Mouse (Mus musculus): ENCODE measurements around the gene Fam205a4. TPM values are rescaled to one million over a fixed set of nuclear protein-coding genes. Genes with fewer than 3 reads are reported as not detected.
"Not testable (repeated sequence)": the region's sequence is repeated elsewhere in the genome, so short reads cannot be mapped to it uniquely, and the experiment has no call there.

Fam205a4 gene
- polyA plus RNA-seq (2015; fragmentation: Nextera tagmentation; extraction: Ambion mirVana): 0.04 and 0.06 TPM in 2 replicates

DNA sequence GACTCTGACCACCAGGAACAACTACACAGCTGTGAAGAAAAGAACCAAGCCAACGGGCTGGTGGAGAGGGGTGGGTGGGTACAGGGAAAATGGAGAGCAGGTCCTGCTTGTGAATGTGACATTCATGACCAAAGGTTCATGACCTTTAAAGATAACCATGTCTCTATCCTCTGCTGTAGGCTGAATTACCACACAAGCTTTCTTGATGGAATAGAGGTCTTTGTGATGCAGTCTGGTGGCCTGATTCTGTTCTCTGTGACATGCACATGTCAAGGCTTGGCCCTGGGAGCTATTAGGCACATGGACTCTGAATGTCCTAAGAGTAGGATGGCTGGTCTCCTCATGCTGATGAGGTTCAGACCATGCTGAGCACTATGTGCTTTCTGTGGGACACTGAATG lies at the start of gene Fam205a4:
Gene Fam205a4 (plus strand): TSS at position 301 of the 400 bp plus-strand sequence.
- H3K36me3 ChIP-seq (ENCODE audit: insufficient read depth, low read length); H3K4me3 ChIP-seq (ENCODE audit: low read depth, low read length); H3K27me3 ChIP-seq (replicated peaks; ENCODE audit: insufficient read depth, low read length); ATAC-seq; H3K27ac ChIP-seq (ENCODE audit: low read length); H3K4me2 ChIP-seq (replicated peaks; ENCODE audit: low read depth, low read length); H3K9ac ChIP-seq (replicated peaks; ENCODE audit: low read depth); H3K9me3 ChIP-seq (ENCODE audit: low read length); H3K4me1 ChIP-seq (ENCODE audit: insufficient read depth, low read depth, low read length); DNase-seq (ENCODE audit: low spot score): not testable (repeated sequence)
- no CpG with 5 or more reads among the region's 1 CpGs for WGBS

DNA sequence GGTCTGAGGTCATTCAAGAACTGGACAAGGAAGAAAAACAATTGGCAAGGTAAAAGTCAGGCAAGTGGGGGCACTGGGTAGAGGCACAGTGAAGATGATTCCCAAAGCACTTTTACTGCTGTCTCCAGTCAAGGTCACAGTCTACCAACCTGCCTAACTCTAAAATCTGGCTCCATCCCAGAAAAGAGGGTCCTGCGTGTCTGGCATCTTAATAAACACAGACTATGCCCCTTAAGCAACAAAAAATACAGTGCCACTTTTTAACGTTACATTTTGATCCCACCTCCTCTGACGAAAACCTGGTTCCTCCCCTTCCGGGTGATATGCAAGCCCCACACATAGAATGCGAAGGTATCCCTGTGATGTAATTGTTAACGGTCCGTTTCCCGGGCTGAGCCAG lies 24.6 kb upstream of the Fam205a4 start, which contains the start of gene Gm20878:
Gene Gm20878 (plus strand): TSS at position 301 of the 400 bp plus-strand sequence.
- H3K4me2 ChIP-seq (replicated peaks; ENCODE audit: low read depth, low read length); H3K9me3 ChIP-seq (ENCODE audit: low read length); H3K9ac ChIP-seq (replicated peaks; ENCODE audit: low read depth); ATAC-seq; H3K36me3 ChIP-seq (ENCODE audit: insufficient read depth, low read length); H3K27me3 ChIP-seq (replicated peaks; ENCODE audit: insufficient read depth, low read length); H3K4me1 ChIP-seq (ENCODE audit: insufficient read depth, low read depth, low read length); H3K27ac ChIP-seq (ENCODE audit: low read length); H3K4me3 ChIP-seq (ENCODE audit: low read depth, low read length); DNase-seq (ENCODE audit: low spot score): not testable (repeated sequence)
- no CpG with 5 or more reads among the region's 8 CpGs for WGBS

Other genes starting within 250 kb of the Fam205a4 start
- 143 and 151 TPM in 2 replicates for gene Dctn3, start 242.9 kb upstream of the Fam205a4 start, polyA plus RNA-seq (2015; fragmentation: Nextera tagmentation; extraction: Ambion mirVana)
- gene Arid3c, start 234.9 kb upstream of the Fam205a4 start, polyA plus RNA-seq (2015; fragmentation: Nextera tagmentation; extraction: Ambion mirVana): 0.06 TPM in 1 of 2 replicates, not detected in the other
- gene Galt, start 210.8 kb upstream of the Fam205a4 start, polyA plus RNA-seq (2015; fragmentation: Nextera tagmentation; extraction: Ambion mirVana): 34.3 and 39.7 TPM in 2 replicates
- gene Sigmar1, start 209.9 kb upstream of the Fam205a4 start, polyA plus RNA-seq (2015; fragmentation: Nextera tagmentation; extraction: Ambion mirVana): 43.3 and 43.7 TPM in 2 replicates
- gene Ccl27a, start 191.8 kb upstream of the Fam205a4 start, polyA plus RNA-seq (2015; fragmentation: Nextera tagmentation; extraction: Ambion mirVana): 23.7 and 24.5 TPM in 2 replicates
- gene Gm21541, start 62.4 kb upstream of the Fam205a4 start, polyA plus RNA-seq (2015; fragmentation: Nextera tagmentation; extraction: Ambion mirVana): 94.4 and 95.8 TPM in 2 replicates
- 0.36 and 0.84 TPM in 2 replicates for gene Gm20878, start 24.5 kb upstream of the Fam205a4 start, polyA plus RNA-seq (2015; fragmentation: Nextera tagmentation; extraction: Ambion mirVana)
- not detected in 2 replicates for gene Gm21093, start 68.7 kb downstream of the Fam205a4 start, polyA plus RNA-seq (2015; fragmentation: Nextera tagmentation; extraction: Ambion mirVana)
- not detected in 2 replicates for gene Gm3893, start 125.1 kb downstream of the Fam205a4 start, polyA plus RNA-seq (2015; fragmentation: Nextera tagmentation; extraction: Ambion mirVana)
- gene Gm13304, start 148.8 kb downstream of the Fam205a4 start, polyA plus RNA-seq (2015; fragmentation: Nextera tagmentation; extraction: Ambion mirVana): 4.8 TPM in 1 of 2 replicates, not detected in the other
- not detected in 2 replicates for gene Gm13306, start 187.4 kb downstream of the Fam205a4 start, polyA plus RNA-seq (2015; fragmentation: Nextera tagmentation; extraction: Ambion mirVana)
- gene Gm13305, start 202.5 kb downstream of the Fam205a4 start, polyA plus RNA-seq (2015; fragmentation: Nextera tagmentation; extraction: Ambion mirVana): 0.31 TPM in 1 of 2 replicates, not detected in the other